Mouse (Mus musculus): Measurements from ENCODE around the gene Peli2.
A peak's percentile ranks its signal among the peaks of the same experiment; 100 is the strongest.

Gene Peli2

GRCm38 (mm10) chr14:48222684-48223083, 102.1 kb downstream of the Peli2 start:
- peak in 1 of 2 experiments; percentile 27 for DNase-seq (ENCODE audit: low spot score in 2 of 2)

- DNase-seq (ENCODE audit: low spot score in 2 of 2), result peak; percentile 31 to 68
These were observed 103.6 kb downstream of the Peli2 start for GRCm38 (mm10) chr14:48224203-48224602.

- peak in 1 of 2 experiments; percentile 25 for DNase-seq (ENCODE audit: low spot score in 2 of 2)
These were observed 104.3 kb downstream of the Peli2 start for GRCm38 (mm10) chr14:48224861-48225300.

- no peak for DNase-seq (ENCODE audit: low spot score in 2 of 2)
These were observed 105.3 kb downstream of the Peli2 start for GRCm38 (mm10) chr14:48225810-48226446.

GRCm38 (mm10) chr14:48226759-48227158, 106.1 kb downstream of the Peli2 start:
- no peak for DNase-seq (ENCODE audit: low spot score in 2 of 2)

GRCm38 (mm10) chr14:48234785-48235519, 114.3 kb downstream of the Peli2 start:
- no peak for DNase-seq (ENCODE audit: low spot score in 2 of 2)

GRCm38 (mm10) chr14:48241335-48241734, 120.7 kb downstream of the Peli2 start:
- no peak for DNase-seq (ENCODE audit: low spot score in 2 of 2)

GRCm38 (mm10) chr14:48246236-48246635, 125.6 kb downstream of the Peli2 start:
- peak in 1 of 2 experiments; percentile 37 for DNase-seq (ENCODE audit: low spot score in 2 of 2)

- DNase-seq (ENCODE audit: low spot score in 2 of 2), result peak in 1 of 2 experiments; percentile 59
These were observed 126.3 kb downstream of the Peli2 start for GRCm38 (mm10) chr14:48246963-48247362.

- no peak for DNase-seq (ENCODE audit: low spot score in 2 of 2)
These were observed 128.8 kb downstream of the Peli2 start for GRCm38 (mm10) chr14:48249459-48249858.

- DNase-seq (ENCODE audit: low spot score in 2 of 2), result no peak
These were observed 129.3 kb downstream of the Peli2 start for GRCm38 (mm10) chr14:48249909-48250308.

GRCm38 (mm10) chr14:48251381-48251979, 130.9 kb downstream of the Peli2 start:
- no peak for DNase-seq (ENCODE audit: low spot score in 2 of 2)

GRCm38 (mm10) chr14:48253183-48253582, 132.6 kb downstream of the Peli2 start:
- no peak for DNase-seq (ENCODE audit: low spot score in 2 of 2)

GRCm38 (mm10) chr14:48254696-48255095, 134.1 kb downstream of the Peli2 start:
- no peak for DNase-seq (ENCODE audit: low spot score in 2 of 2)

- no peak for DNase-seq (ENCODE audit: low spot score in 2 of 2)
These were observed 134.7 kb downstream of the Peli2 start for GRCm38 (mm10) chr14:48255290-48255689.

- DNase-seq (ENCODE audit: low spot score in 2 of 2), result no peak
These were observed 137.1 kb downstream of the Peli2 start for GRCm38 (mm10) chr14:48257759-48258158.

- no peak for DNase-seq (ENCODE audit: low spot score in 2 of 2)
These were observed 138.2 kb downstream of the Peli2 start for GRCm38 (mm10) chr14:48258696-48259366.

- no peak for DNase-seq (ENCODE audit: low spot score in 2 of 2)
These were observed 142.5 kb downstream of the Peli2 start for GRCm38 (mm10) chr14:48263146-48263545.

- DNase-seq (ENCODE audit: low spot score in 2 of 2), result no peak
These were observed 146.1 kb downstream of the Peli2 start for GRCm38 (mm10) chr14:48266710-48267109.

GRCm38 (mm10) chr14:48278291-48278690, 157.7 kb downstream of the Peli2 start:
- no peak for DNase-seq (ENCODE audit: low spot score in 2 of 2)

GRCm38 (mm10) chr14:48286949-48287348, 166.3 kb downstream of the Peli2 start:
- DNase-seq (ENCODE audit: low spot score in 2 of 2), result peak; percentile 41 to 52

GRCm38 (mm10) chr14:48287581-48287980, 167.0 kb downstream of the Peli2 start:
- no peak for DNase-seq (ENCODE audit: low spot score in 2 of 2)

All from right cerebral cortex, postnatal 10 days (tissue).